Mouse (Mus musculus) heart, embryonic 12.5 days (tissue): ENCODE data around the gene Eif4a2. TPM values are rescaled to one million over a fixed set of nuclear protein-coding genes. Genes with fewer than 3 reads are reported as not detected.

Source experiments
- microRNA-seq: library from miRNA; unstranded; fragments of <30 nt; microRNA quantifications from one replicate; pipeline ENCODE4, GENCODE M21; 2017
- polyA plus RNA-seq: library from polyadenylated mRNA; unstranded; fragments of >200 nt; fragmentation: Nextera tagmentation; extraction: Ambion mirVana; gene quantifications from 2 replicates; pipeline ENCODE4 v1.2.1, GENCODE M21; 2016

The Eif4a2 gene
- polyA plus RNA-seq, 1 experiment from 2014 or later, result 195 TPM

Small RNAs within 50 kb of the gene (microRNA-seq; reads per million reads assigned to microRNA genes)
- not detected for gene Gm49346

Other genes with a start within 250 kb of the Eif4a2 start
- 19.2 and 20.2 TPM in 2 replicates for gene Tbccd1, start 249.8 kb upstream of the Eif4a2 start, polyA plus RNA-seq
- gene Dnajb11, start 249.6 kb upstream of the Eif4a2 start, polyA plus RNA-seq, result 130 and 138 TPM in 2 replicates
- gene Ahsg, start 216.2 kb upstream of the Eif4a2 start, polyA plus RNA-seq, result 1.5 and 2.5 TPM in 2 replicates
- not detected in 2 replicates for gene Fetub, start 189.1 kb upstream of the Eif4a2 start, polyA plus RNA-seq
- gene Hrg, start 156.4 kb upstream of the Eif4a2 start, polyA plus RNA-seq, result not detected in 2 replicates
- gene Kng2, start 78.0 kb upstream of the Eif4a2 start, polyA plus RNA-seq, result 0.34 and 0.42 TPM in 2 replicates
- gene Kng1, start 49.6 kb upstream of the Eif4a2 start, polyA plus RNA-seq, result 0.83 and 1.6 TPM in 2 replicates
- 95.0 and 106 TPM in 2 replicates for gene Rfc4, start 20.3 kb downstream of the Eif4a2 start, polyA plus RNA-seq
- gene Adipoq, start 39.1 kb downstream of the Eif4a2 start, polyA plus RNA-seq, result 0.18 TPM in 1 of 2 replicates, not detected in the other
- gene St6gal1, start 117.3 kb downstream of the Eif4a2 start, polyA plus RNA-seq, result 18.9 and 21.9 TPM in 2 replicates